Mouse (Mus musculus) MEL (cell line): ENCODE data around the gene Prkcb.

Experiments
- CHD1 ChIP-seq: IDR thresholded peaks from 2 replicates; pipeline ENCODE4 v1.6.1; 2012; ENCODE audit warnings: low read depth, mild to moderate bottlenecking, inconsistent platforms, low read length, improper control_type of control experiment
- CTCF ChIP-seq, 3 experiments: IDR thresholded peaks in 2 of 3; conservative IDR thresholded peaks in 1 of 3; 2 replicates each; pipeline ENCODE4 v1.5.1; 2011 to 2012; ENCODE audit warnings: low read length in 3 of 3, low read depth in 2 of 3, mild to moderate bottlenecking in 2 of 3, improper control_type of control experiment in 1 of 3, inconsistent platforms in 1 of 3, mixed read lengths in 1 of 3, moderate library complexity in 1 of 3; ENCODE audit not compliant: control insufficient read depth in 1 of 3, insufficient read depth in 1 of 3, poor library complexity in 1 of 3, severe bottlenecking in 1 of 3
- KAT2A ChIP-seq: conservative IDR thresholded peaks from 2 replicates; pipeline ENCODE4 v1.6.1; 2012; ENCODE audit warnings: low read depth, low read length, improper control_type of control experiment, inconsistent platforms
- USF2 ChIP-seq, 2 experiments: IDR thresholded peaks; 2 replicates each; pipeline ENCODE4 v1.6.1; 2011 to 2012; ENCODE audit warnings: improper control_type of control experiment in 2 of 2, low read length in 2 of 2, borderline replicate concordance in 1 of 2, inconsistent platforms in 1 of 2, low read depth in 1 of 2, mild to moderate bottlenecking in 1 of 2; ENCODE audit not compliant: insufficient read depth in 1 of 2

DNA sequence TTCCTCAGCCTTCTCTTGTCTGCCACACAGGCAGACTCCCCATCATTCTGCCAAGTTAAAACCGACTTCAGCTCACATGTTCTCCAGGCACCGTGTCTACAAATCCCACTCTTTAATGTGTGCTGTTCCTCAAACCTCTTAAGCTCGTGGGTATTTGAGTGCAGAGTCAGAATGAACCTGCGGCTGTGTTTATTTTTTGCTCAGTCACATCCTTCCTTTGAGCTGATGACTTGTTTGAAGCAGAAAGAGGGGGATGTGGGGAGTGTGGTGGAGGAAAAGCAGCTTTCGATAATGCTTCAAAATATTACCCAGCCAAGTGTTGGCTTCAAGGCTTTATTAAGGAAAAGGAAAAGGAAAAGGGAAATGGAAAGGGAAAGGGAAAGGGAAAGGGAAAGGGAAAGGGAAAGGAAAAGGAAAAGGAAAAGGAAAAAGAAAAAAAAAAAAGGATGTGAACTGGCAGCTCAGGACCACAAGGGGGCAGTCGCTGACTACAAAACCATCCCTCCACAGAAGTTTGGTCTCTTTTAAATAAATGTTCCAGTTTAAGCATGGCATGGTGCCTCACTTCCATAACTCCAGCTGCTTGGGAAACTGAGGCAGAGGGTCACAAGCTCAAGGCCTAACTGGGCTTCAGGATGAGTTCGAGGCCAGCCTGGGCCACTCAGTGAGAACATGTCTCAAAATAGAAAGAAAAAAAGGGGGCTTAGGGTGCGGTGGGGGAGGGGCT is 177.4 kb downstream of the Prkcb start:
- TF ChIP-seq CTCF (IDR thresholded peaks at IDR 0.05 in 2 of 3, conservative IDR thresholded peaks at IDR 0.05 in 1 of 3; ENCODE audit: control insufficient read depth in 1 of 3, insufficient read depth in 1 of 3, low read depth in 2 of 3, low read length in 3 of 3, poor library complexity in 1 of 3, severe bottlenecking in 1 of 3) (peak; percentile 55 to 80 (median 73); a peak in 5 of 6 replicates), CHD1 (no peak), KAT2A (no peak), USF2 (IDR thresholded peaks at IDR 0.05; ENCODE audit: borderline replicate concordance in 1 of 2, insufficient read depth in 1 of 2, low read depth in 1 of 2, low read length in 2 of 2) (no peak)
